Comparison of ENCODE assay signal across 8 mouse cellular contexts in the genomic region with DNA sequence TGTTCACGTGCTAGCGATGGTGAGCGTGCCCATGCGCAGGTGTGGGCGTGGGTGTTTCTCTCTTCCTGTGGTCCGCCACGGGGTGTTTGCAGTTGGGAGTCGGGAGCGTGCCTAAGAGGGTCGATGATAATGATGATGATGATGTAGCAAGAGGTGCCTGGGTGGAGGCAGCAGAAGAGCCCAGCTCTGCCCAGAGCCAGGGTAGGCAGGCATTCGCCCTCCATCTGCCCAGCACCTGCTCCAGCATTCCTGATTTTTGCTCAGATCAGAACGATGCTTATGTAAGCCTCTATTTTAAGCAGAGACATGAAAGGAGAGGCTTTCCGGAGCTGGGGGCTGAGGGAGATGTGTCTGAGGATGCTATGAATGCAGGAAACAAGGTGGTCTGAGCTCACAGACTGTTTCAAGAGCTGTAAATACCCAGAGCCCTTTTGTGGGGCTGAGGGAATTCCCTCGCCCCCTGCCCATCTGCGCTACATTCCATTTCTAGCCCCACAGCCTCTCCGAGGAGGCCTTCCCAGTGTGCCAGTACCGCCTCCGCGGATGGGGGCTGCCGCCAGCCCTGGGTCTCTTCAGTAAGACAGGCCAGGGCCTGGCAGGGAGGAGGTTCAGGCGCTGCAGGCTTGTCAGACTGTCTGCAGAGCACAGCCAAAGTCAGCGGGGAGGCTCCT. TPM values are rescaled to one million over a fixed set of nuclear protein-coding genes. Genes with fewer than 3 reads are reported as not detected.
DNase-seq lines count a peak whose midpoint lies in the region.

No protein-coding gene starts in this region.

- peak overlapping the region; percentile 82 for H3K27ac ChIP-seq in hindbrain, embryonic 10.5 days

- H3K27me3 ChIP-seq in hindbrain, embryonic 10.5 days (ENCODE audit: insufficient read depth, poor library complexity, severe bottlenecking) = peaks cover 27% of the 10 kb centered on the region

- WGBS in hindbrain, embryonic 10.5 days = 25% methylated on average over 22 of the region's 22 CpGs

- no peaks in the 10 kb centered on the region for H3K36me3 ChIP-seq in hindbrain, embryonic 10.5 days

- DNase-seq in heart, adult 11 months = peak; percentile 93
- DNase-seq in heart, postnatal 14 days = no peak
- peak; percentile 90 for DNase-seq in cerebellum, adult 9-11 months
- no peak for DNase-seq in hindbrain, embryonic 10.5 days (ENCODE audit: low spot score)
- peak; percentile 88 to 92 for DNase-seq in left cerebral cortex, postnatal 36 days (ENCODE audit: low spot score in 2 of 2)
- DNase-seq in right cerebral cortex, postnatal 36 days (ENCODE audit: low spot score in 2 of 2) = peak; percentile 88 to 92
- DNase-seq in yolk sac, embryonic 10.5 days (ENCODE audit: low spot score) = no peak
- DNase-seq in urinary bladder, postnatal 4 days (ENCODE audit: low spot score in 2 of 2) = no peak

- intact Hi-C loops in heart, postnatal 14 days (cut with DNase I) = loop anchor here (5.0 kb wide), 1 partner anchor 117 kb away; a partner anchor contains a TSS
- intact Hi-C loops in left cerebral cortex, postnatal 36 days (cut with DNase I) = loop anchor here (2.0 kb wide), 1 partner anchor 116 kb away; a partner anchor contains a TSS

- no peaks in the 10 kb centered on the region for H3K9me3 ChIP-seq in hindbrain, embryonic 10.5 days

- H3K4me1 ChIP-seq in hindbrain, embryonic 10.5 days (replicated peaks) = peaks cover 76% of the 10 kb centered on the region

- H3K4me3 ChIP-seq in hindbrain, embryonic 10.5 days = peak overlapping the region; percentile 40

RNA-seq across cellular contexts. Expression of a gene that starts 47.7 kb away (rescaled TPM):
- total RNA-seq in heart, postnatal 14 days (2021) = 1 to 10 TPM; 6.7 to 8.2 TPM
- polyA plus RNA-seq in hindbrain, embryonic 10.5 days (2016; fragmentation: Nextera tagmentation; extraction: Ambion mirVana) = 4.7 and 4.8 TPM in 2 replicates
- total RNA-seq in left cerebral cortex, postnatal 36 days (2021) = 10 to 100 TPM; 13.1 to 14.7 TPM

Comparison
In these comparisons a context has a peak if more than half of its experiments do, and no peak if none do; other contexts are left out.
1. DNase-seq: peak in heart, adult 11 months (single experiment), cerebellum, adult 9-11 months (single experiment), left cerebral cortex, postnatal 36 days (2 of 2) and right cerebral cortex, postnatal 36 days (2 of 2); none in heart, postnatal 14 days (0 of 2), hindbrain, embryonic 10.5 days (single experiment), yolk sac, embryonic 10.5 days (single experiment) and urinary bladder, postnatal 4 days (0 of 2).